Mouse (Mus musculus): Measurements from ENCODE around the gene Mpzl3.

Mpzl3 gene

GRCm38 (mm10) chr9:45105596-45106374 lies 50.8 kb downstream of the Mpzl3 start:
- DNase-seq, result no peak

DNA sequence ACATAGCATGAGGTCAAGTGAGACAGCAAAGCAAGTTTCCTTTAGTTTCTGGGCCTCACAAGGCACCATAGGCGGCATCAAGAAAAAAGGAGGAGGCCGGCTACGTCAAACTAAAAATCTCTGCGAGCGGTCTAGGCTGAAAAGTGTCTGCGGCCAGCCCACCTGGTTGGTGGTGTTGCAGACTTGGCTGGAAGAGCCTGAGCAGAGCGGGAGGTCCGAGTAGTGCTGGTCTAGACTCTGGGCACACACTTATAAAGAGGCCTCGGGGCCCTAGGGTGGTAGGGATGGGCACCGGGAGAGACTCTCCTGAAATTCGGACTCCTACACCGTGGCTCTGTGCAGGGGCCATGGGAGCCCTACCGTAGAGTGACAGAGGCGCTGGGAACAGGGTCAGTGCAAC lies 60.7 kb downstream of the Mpzl3 start:
- DNase-seq, result peak; percentile 59

DNA sequence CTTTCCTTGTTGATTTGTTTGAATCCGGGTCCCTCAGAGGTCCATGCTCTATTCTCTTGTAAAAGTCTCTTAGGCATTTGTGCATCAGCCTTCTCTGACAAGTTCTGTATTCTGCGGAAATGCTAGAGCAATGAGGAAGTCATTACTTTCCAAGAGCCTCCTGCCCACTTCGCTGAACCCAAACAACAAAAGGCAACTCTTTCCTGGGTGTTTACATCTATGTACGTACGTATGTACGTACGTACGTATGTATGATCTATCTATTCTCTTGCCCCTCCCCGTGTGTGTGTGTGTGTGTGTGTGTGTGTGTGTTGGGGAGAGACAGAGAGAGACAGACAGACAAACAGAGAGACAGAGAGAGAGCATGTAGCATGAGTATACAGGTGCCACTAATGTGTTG lies 61.8 kb downstream of the Mpzl3 start:
- DNase-seq, result no peak

- peak; percentile 40 for DNase-seq
Observed at GRCm38 (mm10) chr9:45117741-45118431, 62.9 kb downstream of the Mpzl3 start, which contains the start of gene Scn2b. Gene Scn2b (plus strand): TSS chr9:45117782.

DNA sequence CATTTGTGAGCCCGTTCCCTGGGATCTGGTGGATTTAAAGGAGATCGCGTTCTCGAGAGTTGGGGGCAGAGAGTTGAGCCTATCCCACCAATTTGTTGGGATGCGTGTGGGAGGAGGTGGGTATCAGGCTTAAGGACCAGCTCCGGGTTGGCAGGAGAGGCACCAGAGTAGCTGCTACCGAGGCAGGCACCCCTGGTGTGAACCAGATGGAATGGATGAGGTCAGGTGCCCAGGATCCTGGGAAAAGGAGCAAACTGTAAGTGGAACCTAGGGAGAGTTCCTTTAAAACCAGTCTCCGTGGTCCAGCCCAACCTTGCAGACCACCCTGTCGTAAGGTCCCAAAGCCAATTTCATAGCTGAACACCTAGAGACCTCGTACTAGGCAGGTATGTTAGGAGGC lies 63.6 kb downstream of the Mpzl3 start:
- no peak for DNase-seq

DNA sequence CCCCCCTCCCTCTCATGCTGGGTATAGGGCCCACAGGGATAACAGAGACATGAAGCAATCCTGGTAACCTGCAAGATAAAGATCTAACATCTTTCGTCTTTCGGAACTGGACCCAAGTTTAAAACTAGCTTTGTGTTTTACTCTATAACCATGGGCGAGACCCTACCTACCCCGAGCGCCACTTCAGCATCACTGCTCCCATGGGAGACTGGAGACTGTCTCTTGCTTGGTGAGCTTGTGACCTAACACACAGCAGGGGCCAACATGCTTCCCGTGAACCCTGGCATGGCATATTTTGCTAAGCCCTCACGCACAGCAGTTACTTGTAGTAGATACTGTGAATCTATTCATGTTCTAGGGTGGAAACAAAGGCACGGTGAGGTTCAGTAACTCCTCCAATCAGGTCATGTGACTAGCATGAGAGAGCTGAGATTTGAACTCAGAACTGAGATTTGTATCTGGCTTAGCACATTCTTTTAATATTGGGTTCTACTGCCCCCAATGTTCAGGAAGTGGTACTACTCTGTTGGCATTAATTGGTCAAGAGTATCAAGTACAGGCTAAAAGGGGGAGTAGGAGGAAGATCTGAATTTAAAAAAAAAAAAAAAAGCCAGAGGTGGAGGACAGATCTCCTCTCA lies 64.4 kb downstream of the Mpzl3 start:
- no peak for DNase-seq

DNA sequence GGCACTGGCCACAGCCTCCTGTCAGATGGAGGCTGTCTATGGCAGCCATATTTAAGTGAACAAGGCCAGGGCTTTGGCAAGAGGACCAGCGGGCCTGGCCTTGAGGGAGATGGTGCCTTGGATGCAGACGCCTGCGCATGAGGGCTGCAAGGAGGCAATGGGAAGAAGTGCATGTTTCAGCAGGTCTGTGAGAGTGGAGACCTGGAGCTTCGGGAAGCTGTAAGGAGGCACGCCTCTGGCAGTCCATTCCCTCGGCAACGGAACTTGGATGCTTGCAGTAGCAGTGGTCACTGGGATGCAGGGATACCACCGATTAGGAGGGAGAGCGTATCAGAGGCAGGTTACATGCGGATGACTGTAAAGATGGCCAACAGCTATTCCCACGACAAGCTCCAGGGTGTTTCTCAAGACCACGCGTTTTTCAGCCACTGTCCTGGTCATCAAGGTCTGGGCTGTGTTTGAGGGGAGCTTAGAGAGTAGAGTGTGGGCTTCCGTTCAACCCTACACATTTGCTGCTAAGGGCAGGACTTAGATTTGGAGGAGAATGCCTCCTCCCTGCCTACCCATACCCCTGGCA lies 65.1 kb downstream of the Mpzl3 start:
- DNase-seq, result no peak

- DNase-seq, result no peak
Observed at GRCm38 (mm10) chr9:45120567-45120966, 65.6 kb downstream of the Mpzl3 start.

- no peak for DNase-seq
Observed at GRCm38 (mm10) chr9:45121001-45121400, 66.0 kb downstream of the Mpzl3 start.

GRCm38 (mm10) chr9:45121769-45122168 lies 66.8 kb downstream of the Mpzl3 start:
- DNase-seq, result peak; percentile 78

GRCm38 (mm10) chr9:45122209-45122761 lies 67.3 kb downstream of the Mpzl3 start:
- peak; percentile 54 for DNase-seq

- no peak for DNase-seq
Observed at GRCm38 (mm10) chr9:45125211-45125610, 70.2 kb downstream of the Mpzl3 start.

DNA sequence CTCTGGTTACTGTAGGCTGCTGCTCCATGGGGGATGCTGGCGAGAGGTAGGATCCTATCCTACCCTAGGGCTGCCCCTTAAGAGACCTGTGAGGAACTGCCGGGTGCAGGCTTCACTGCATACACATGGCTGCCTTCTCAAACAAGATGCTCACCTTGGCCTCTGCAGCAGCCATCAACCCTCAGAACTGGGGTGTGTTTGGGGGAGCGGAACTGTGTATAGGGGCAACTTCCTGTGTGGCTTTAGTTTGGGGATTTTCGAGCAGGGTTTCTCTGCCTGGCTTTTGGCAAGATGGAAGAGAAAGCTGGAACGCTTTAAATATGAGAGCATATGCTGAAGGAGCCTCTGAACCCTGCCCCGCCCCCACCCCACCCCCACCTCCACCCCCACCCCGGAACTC lies 72.0 kb downstream of the Mpzl3 start:
- no peak for DNase-seq
